Mouse (Mus musculus): ENCODE measurements around the gene Tmem169.
"Not testable (repeated sequence)": the region's sequence is repeated elsewhere in the genome, so short reads cannot be mapped to it uniquely, and the experiment has no call there.

Gene Tmem169

GRCm38 (mm10) chr1:72283992-72284485, at the start of gene Tmem169, which contains the start of gene Pecr:
Gene Tmem169, plus strand, starts transcription at chr1:72284369.
Gene Pecr, minus strand, starts transcription at chr1:72284314.
- peak; percentile 94 for DNase-seq (ENCODE audit: low read depth, low spot score)

- peak; percentile 98 for DNase-seq (ENCODE audit: low read depth, low spot score)
These were observed 47.7 kb upstream of the Tmem169 start for GRCm38 (mm10) chr1:72236363-72237006.

- DNase-seq (ENCODE audit: low read depth, low spot score): peak; percentile 74
These were observed 47.0 kb upstream of the Tmem169 start for GRCm38 (mm10) chr1:72237007-72237775.

GRCm38 (mm10) chr1:72238016-72238580, 46.1 kb upstream of the Tmem169 start:
- peak; percentile 57 for DNase-seq (ENCODE audit: low read depth, low spot score)

GRCm38 (mm10) chr1:72239113-72239512, 45.1 kb upstream of the Tmem169 start:
- DNase-seq (ENCODE audit: low read depth, low spot score): not testable (repeated sequence)

- peak; percentile 97 for DNase-seq (ENCODE audit: low read depth, low spot score)
These were observed 41.5 kb upstream of the Tmem169 start for GRCm38 (mm10) chr1:72242581-72243143.

GRCm38 (mm10) chr1:72243656-72244316, 40.4 kb upstream of the Tmem169 start:
- DNase-seq (ENCODE audit: low read depth, low spot score): peak; percentile 100

GRCm38 (mm10) chr1:72244317-72245036, 39.7 kb upstream of the Tmem169 start:
- peak; percentile 95 for DNase-seq (ENCODE audit: low read depth, low spot score)

- DNase-seq (ENCODE audit: low read depth, low spot score): peak; percentile 59
These were observed 35.9 kb upstream of the Tmem169 start for GRCm38 (mm10) chr1:72248226-72248737.

- no peak for DNase-seq (ENCODE audit: low read depth, low spot score)
These were observed 32.4 kb upstream of the Tmem169 start for GRCm38 (mm10) chr1:72251806-72252205.

- peak; percentile 69 for DNase-seq (ENCODE audit: low read depth, low spot score)
These were observed 30.2 kb upstream of the Tmem169 start for GRCm38 (mm10) chr1:72253881-72254491.

- DNase-seq (ENCODE audit: low read depth, low spot score): peak; percentile 98
These were observed 29.6 kb upstream of the Tmem169 start for GRCm38 (mm10) chr1:72254545-72255061.

- peak; percentile 99 for DNase-seq (ENCODE audit: low read depth, low spot score)
These were observed 28.9 kb upstream of the Tmem169 start for GRCm38 (mm10) chr1:72255062-72255853.

- no peak for DNase-seq (ENCODE audit: low read depth, low spot score)
These were observed 28.4 kb upstream of the Tmem169 start for GRCm38 (mm10) chr1:72255854-72256175.

- DNase-seq (ENCODE audit: low read depth, low spot score): no peak
These were observed 27.6 kb upstream of the Tmem169 start for GRCm38 (mm10) chr1:72256381-72257256.

- DNase-seq (ENCODE audit: low read depth, low spot score): no peak
These were observed 21.1 kb upstream of the Tmem169 start for GRCm38 (mm10) chr1:72263099-72263498.

GRCm38 (mm10) chr1:72278085-72278484, 6.1 kb upstream of the Tmem169 start:
- no peak for DNase-seq (ENCODE audit: low read depth, low spot score)

- DNase-seq (ENCODE audit: low read depth, low spot score): no peak
These were observed 1.6 kb upstream of the Tmem169 start for GRCm38 (mm10) chr1:72282604-72283003.
